Mouse (Mus musculus): ENCODE data around the gene Hecw1. TPM values are rescaled to one million over a fixed set of nuclear protein-coding genes. Genes with fewer than 3 reads are reported as not detected.

The Hecw1 gene
- total and polyA plus RNA-seq, 3 experiments, result 0.52 to 3.2 TPM; not detected in 1

- H3K9me3 ChIP-seq (replicated peaks; ENCODE audit: insufficient read depth, low read length), result no peaks in the 10 kb centered on the region
- no peaks in the 10 kb centered on the region for H3K79me2 ChIP-seq (ENCODE audit: control insufficient read depth, insufficient read depth, low read length, poor library complexity)
- DNase-seq (ENCODE audit: low read depth, low spot score), result peak; percentile 67
- H3K27me3 ChIP-seq (ENCODE audit: control insufficient read depth in 1 of 2, insufficient read depth in 2 of 2, low read length in 2 of 2), result no peaks in the 10 kb centered on the region
- peaks cover 15 to 22% of the 10 kb centered on the region in 2 experiments for H3K4me1 ChIP-seq (ENCODE audit: control insufficient read depth in 1 of 2, insufficient read depth in 2 of 2, low read length in 2 of 2)
- H3K4me3 ChIP-seq (ENCODE audit: control insufficient read depth in 1 of 2, insufficient read depth in 1 of 2, low read depth in 2 of 2, low read length in 2 of 2), result peak overlapping the region in 1 of 2 experiments; percentile 34; a peak in 2 of 4 replicates
- TF ChIP-seq CTCF (IDR thresholded peaks at IDR 0.05 in 2 of 3, conservative IDR thresholded peaks at IDR 0.05 in 1 of 3; ENCODE audit: control insufficient read depth in 1 of 3, insufficient read depth in 1 of 3, low read depth in 2 of 3, low read length in 3 of 3, poor library complexity in 1 of 3, severe bottlenecking in 1 of 3) (no peak), SIN3A (IDR thresholded peaks at IDR 0.05; ENCODE audit: low read length) (peak; percentile 66), ZKSCAN1 (IDR thresholded peaks at IDR 0.05; ENCODE audit: low read depth, low read length) (no peak), SMC3 (IDR thresholded peaks at IDR 0.05; ENCODE audit: low read depth, low read length) (no peak), TAL1 (IDR thresholded peaks at IDR 0.05; ENCODE audit: low read length) (peak; percentile 15; the same call in 1 of the 2 replicates), JUND (IDR thresholded peaks at IDR 0.05; ENCODE audit: low read depth, low read length) (no peak), ELF1 (IDR thresholded peaks at IDR 0.05; ENCODE audit: low read depth, low read length) (no peak), EP300 (IDR thresholded peaks at IDR 0.05; ENCODE audit: low read depth in 1 of 2, low read length in 2 of 2) (peak; percentile 85 to 90), KAT2A (conservative IDR thresholded peaks at IDR 0.05; ENCODE audit: low read depth, low read length) (no peak), POLR2AphosphoS2 (IDR thresholded peaks at IDR 0.05; ENCODE audit: low read length) (no peak), POLR2A (IDR thresholded peaks at IDR 0.05; ENCODE audit: control insufficient read depth in 1 of 2, insufficient read depth in 1 of 2, low read depth in 1 of 2, low read length in 2 of 2, poor library complexity in 1 of 2) (no peak), MAFK (IDR thresholded peaks at IDR 0.05; ENCODE audit: borderline replicate concordance, low read depth, low read length) (no peak), TCF12 (IDR thresholded peaks at IDR 0.05; ENCODE audit: low read depth, low read length) (peak; percentile 82), ZNF384 (IDR thresholded peaks at IDR 0.05; ENCODE audit: low read depth, low read length) (0 out of 2 replicates have a peak, but pooled peaks have one; percentile 6), NELFE (IDR thresholded peaks at IDR 0.05; ENCODE audit: low read depth, low read length) (no peak), MAZ (IDR thresholded peaks at IDR 0.05; ENCODE audit: low read depth, low read length) (no peak), MXI1 (IDR thresholded peaks at IDR 0.05; ENCODE audit: low read depth, low read length) (no peak), ETS1 (IDR thresholded peaks at IDR 0.05; ENCODE audit: low read depth, low read length) (peak; percentile 83), MAX (IDR thresholded peaks at IDR 0.05; ENCODE audit: low read length) (no peak), CHD2 (IDR thresholded peaks at IDR 0.05; ENCODE audit: low read length) (no peak), GATA1 (IDR thresholded peaks at IDR 0.05; ENCODE audit: low read depth, low read length) (peak; percentile 88)
- H3K9ac ChIP-seq (ENCODE audit: control insufficient read depth, low read depth, low read length, poor library complexity, severe bottlenecking), result peak overlapping the region; percentile 29; the same call in 1 of the 2 replicates
- H3K27ac ChIP-seq (ENCODE audit: control insufficient read depth, low read depth, low read length), result peak overlapping the region; percentile 53
- H3K36me3 ChIP-seq (ENCODE audit: control insufficient read depth in 1 of 2, insufficient read depth in 2 of 2, low read length in 2 of 2), result peaks cover 0 to 31% of the 10 kb centered on the region in 2 experiments; a peak in 2 of 4 replicates
Observed at GRCm38 (mm10) chr13:14461036-14461435, 62.0 kb downstream of the Hecw1 start.

DNA sequence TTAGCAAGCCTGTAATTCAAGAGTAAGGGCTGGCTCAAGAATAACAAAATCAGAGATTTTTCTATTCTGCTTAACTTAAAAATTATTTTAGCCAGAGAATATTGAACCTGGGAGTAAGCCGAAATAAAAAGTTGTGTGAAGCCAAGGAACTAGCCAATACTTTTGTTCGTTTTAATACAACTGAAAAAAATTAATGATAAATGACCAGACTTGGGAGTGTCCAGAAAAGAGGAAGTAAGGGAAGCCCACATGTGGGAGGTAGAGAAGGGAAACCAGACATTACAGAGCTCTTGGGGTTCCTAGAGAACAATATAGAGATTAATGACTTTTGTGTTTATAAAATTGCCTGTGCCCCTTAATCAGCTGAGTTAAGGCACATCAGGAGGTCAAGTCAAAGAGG is 66.0 kb downstream of the Hecw1 start:
- peak overlapping the region; percentile 86 for H3K27ac ChIP-seq (ENCODE audit: control insufficient read depth, low read depth, low read length)
- H3K36me3 ChIP-seq (ENCODE audit: control insufficient read depth in 1 of 2, insufficient read depth in 2 of 2, low read length in 2 of 2), result peaks cover 0 to 30% of the 10 kb centered on the region in 2 experiments; a peak in 2 of 4 replicates
- peak overlapping the region; percentile 51 for H3K9ac ChIP-seq (ENCODE audit: control insufficient read depth, low read depth, low read length, poor library complexity, severe bottlenecking)
- no peaks in the 10 kb centered on the region for H3K27me3 ChIP-seq (ENCODE audit: control insufficient read depth in 1 of 2, insufficient read depth in 2 of 2, low read length in 2 of 2)
- no peaks in the 10 kb centered on the region for H3K9me3 ChIP-seq (replicated peaks; ENCODE audit: insufficient read depth, low read length)
- peaks cover 15 to 20% of the 10 kb centered on the region in 2 experiments for H3K4me1 ChIP-seq (ENCODE audit: control insufficient read depth in 1 of 2, insufficient read depth in 2 of 2, low read length in 2 of 2)
- DNase-seq (ENCODE audit: low read depth, low spot score), result peak; percentile 68
- no peaks in the 10 kb centered on the region for H3K79me2 ChIP-seq (ENCODE audit: control insufficient read depth, insufficient read depth, low read length, poor library complexity)
- peak; percentile 55; the same call in 1 of the 2 replicates for TF ChIP-seq ZNF384 (IDR thresholded peaks at IDR 0.05; ENCODE audit: low read depth, low read length)
- TF ChIP-seq BHLHE40 (IDR thresholded peaks at IDR 0.05; ENCODE audit: borderline replicate concordance, low read depth, low read length), result no peak
- peak in 1 of 2 experiments; percentile 25; a peak in 1 of 4 replicates for TF ChIP-seq EP300 (IDR thresholded peaks at IDR 0.05; ENCODE audit: low read depth in 1 of 2, low read length in 2 of 2)
- no peak for TF ChIP-seq CTCF (IDR thresholded peaks at IDR 0.05 in 2 of 3, conservative IDR thresholded peaks at IDR 0.05 in 1 of 3; ENCODE audit: control insufficient read depth in 1 of 3, insufficient read depth in 1 of 3, low read depth in 2 of 3, low read length in 3 of 3, poor library complexity in 1 of 3, severe bottlenecking in 1 of 3)
- TF ChIP-seq CHD2 (IDR thresholded peaks at IDR 0.05; ENCODE audit: low read length), result no peak
- no peak for TF ChIP-seq MAX (IDR thresholded peaks at IDR 0.05; ENCODE audit: low read length)
- TF ChIP-seq ETS1 (IDR thresholded peaks at IDR 0.05; ENCODE audit: low read depth, low read length), result 0 out of 2 replicates have a peak, but pooled peaks have one; percentile 20
- peak; percentile 78 for TF ChIP-seq MYC (IDR thresholded peaks at IDR 0.05; ENCODE audit: low read depth, low read length)
- 0 out of 2 replicates have a peak, but pooled peaks have one; percentile 22 for TF ChIP-seq MXI1 (IDR thresholded peaks at IDR 0.05; ENCODE audit: low read depth, low read length)
- no peak for TF ChIP-seq MAFK (IDR thresholded peaks at IDR 0.05; ENCODE audit: borderline replicate concordance, low read depth, low read length)
- H3K4me3 ChIP-seq (ENCODE audit: control insufficient read depth in 1 of 2, insufficient read depth in 1 of 2, low read depth in 2 of 2, low read length in 2 of 2), result peak overlapping the region; percentile 21 to 38; a peak in 2 of 4 replicates

Measured in MEL (cell line).